In genomic region chr2:120826936-120827638, GRCm38 (mm10) we compare ENCODE assay signal across 24 mouse cellular contexts. TPM values are rescaled to one million over a fixed set of nuclear protein-coding genes. Genes with fewer than 3 reads are reported as not detected.
A peak's percentile ranks its signal among the peaks of the same experiment; 100 is the strongest.
DNase-seq lines count a peak whose midpoint lies in the region; ATAC-seq and TF ChIP-seq lines count a peak whose summit lies in the region.
"Had no signal": no experiment of that assay in that cellular context is flagged by ENCODE, and none has a peak within 500 bp of the region (broad histone marks: within the 10 kb centered on the region; RNA-seq: fewer than 3 reads in every experiment).

No protein-coding gene starts in this region.

- no peak for ATAC-seq in lung, postnatal 0 days
- ATAC-seq in erythroid progenitor cell, adult 5-6 weeks (replicated peaks; ENCODE audit: low FRiP score, poor library complexity, severe bottlenecking), result peak; percentile 71
- no peak for ATAC-seq in hindbrain, embryonic 13.5 days (ENCODE audit: low FRiP score)
- ATAC-seq: CD4-positive, CD25-positive, alpha-beta regulatory T cell, adult 4 months; forebrain, embryonic 15.5 days; hindbrain, embryonic 16.5 days; intestine, embryonic 15.5 days; Patski had no signal

- TF ChIP-seq CTCF in lung, postnatal 0 days (IDR thresholded peaks at IDR 0.05), result no peak
- no peak for TF ChIP-seq CTCF in brain, embryonic 14.5 days (IDR thresholded peaks at IDR 0.05; ENCODE audit: borderline replicate concordance, extremely low read depth, insufficient read depth, insufficient read length)

- no peak overlapping the region for H3K27ac ChIP-seq in lung, postnatal 0 days (ENCODE audit: low read length)
- no peak overlapping the region for H3K27ac ChIP-seq in hindbrain, embryonic 13.5 days
- H3K27ac ChIP-seq: embryonic facial prominence, embryonic 10.5 days; embryonic facial prominence, embryonic 13.5 days; forebrain, embryonic 15.5 days; hindbrain, embryonic 12.5 days; intestine, embryonic 15.5 days had no signal

- TF ChIP-seq POLR2A in brain, embryonic 14.5 days (IDR thresholded peaks at IDR 0.05; ENCODE audit: borderline replicate concordance, extremely low read depth, insufficient read depth, insufficient read length, poor library complexity, severe bottlenecking), result no peak

- H3K4me1 ChIP-seq in lung, postnatal 0 days (ENCODE audit: insufficient read depth, low read depth, low read length), result no peaks in the 10 kb centered on the region
- no peaks in the 10 kb centered on the region for H3K4me1 ChIP-seq in hindbrain, embryonic 13.5 days (replicated peaks)
- H3K4me1 ChIP-seq: embryonic facial prominence, embryonic 10.5 days; embryonic facial prominence, embryonic 13.5 days; hindbrain, embryonic 12.5 days; intestine, embryonic 15.5 days had no signal

- no peak overlapping the region for H3K4me2 ChIP-seq in lung, postnatal 0 days (replicated peaks; ENCODE audit: low read depth, low read length)
- H3K4me2 ChIP-seq in hindbrain, embryonic 13.5 days, result no peak overlapping the region
- H3K4me2 ChIP-seq: embryonic facial prominence, embryonic 13.5 days; forebrain, embryonic 15.5 days; heart, embryonic 11.5 days; hindbrain, embryonic 12.5 days; intestine, embryonic 15.5 days had no signal

- H3K36me3 ChIP-seq in lung, postnatal 0 days (ENCODE audit: insufficient read depth, low read length), result no peaks in the 10 kb centered on the region
- peaks cover 6% of the 10 kb centered on the region; the same call in 1 of the 2 replicates for H3K36me3 ChIP-seq in hindbrain, embryonic 13.5 days
- H3K36me3 ChIP-seq: intestine, embryonic 15.5 days had no signal

- no peak overlapping the region for H3K9ac ChIP-seq in lung, postnatal 0 days (replicated peaks; ENCODE audit: low read depth)
- no peak overlapping the region for H3K9ac ChIP-seq in hindbrain, embryonic 13.5 days
- H3K9ac ChIP-seq: embryonic facial prominence, embryonic 13.5 days; forebrain, embryonic 15.5 days; hindbrain, embryonic 12.5 days; intestine, embryonic 15.5 days had no signal

- peak; percentile 5 for DNase-seq in lung, postnatal 0 days (ENCODE audit: low spot score)
- no peak for DNase-seq in lung, postnatal 10 days
- peak; percentile 1 for DNase-seq in brain, embryonic 14.5 days (ENCODE audit: low read depth)
- no peak for DNase-seq in kidney, adult 11 months
- no peak for DNase-seq in kidney, postnatal 36 days
- DNase-seq: adrenal gland, postnatal 10 days; adrenal gland, postnatal 36 days; cerebellum, adult 11-12 months; cerebellum, adult 8-10 months; cerebellum, postnatal 10 days; cerebellum, postnatal 36 days; embryo, embryonic 11 days; gastrocnemius, postnatal 36 days had no signal

- H3K9me3 ChIP-seq in lung, postnatal 0 days (ENCODE audit: low read length), result no peaks in the 10 kb centered on the region
- peaks cover 4% of the 10 kb centered on the region; the same call in 1 of the 2 replicates for H3K9me3 ChIP-seq in hindbrain, embryonic 13.5 days
- H3K9me3 ChIP-seq: embryonic facial prominence, embryonic 10.5 days; embryonic facial prominence, embryonic 13.5 days; forebrain, embryonic 15.5 days; hindbrain, embryonic 12.5 days; intestine, embryonic 15.5 days had no signal

- no peaks in the 10 kb centered on the region for H3K27me3 ChIP-seq in lung, postnatal 0 days (replicated peaks; ENCODE audit: insufficient read depth, low read length)
- no peaks in the 10 kb centered on the region for H3K27me3 ChIP-seq in hindbrain, embryonic 13.5 days
- H3K27me3 ChIP-seq: embryonic facial prominence, embryonic 13.5 days; forebrain, embryonic 15.5 days; hindbrain, embryonic 12.5 days; intestine, embryonic 15.5 days; Patski had no signal

- TF ChIP-seq EP300 in lung, postnatal 0 days (IDR thresholded peaks at IDR 0.05), result no peak

- no peak overlapping the region for H3K4me3 ChIP-seq in lung, postnatal 0 days (ENCODE audit: low read depth, low read length)
- no peak overlapping the region for H3K4me3 ChIP-seq in hindbrain, embryonic 13.5 days
- H3K4me3 ChIP-seq: embryonic facial prominence, embryonic 10.5 days; embryonic facial prominence, embryonic 13.5 days; forebrain, embryonic 15.5 days; hindbrain, embryonic 12.5 days; intestine, embryonic 15.5 days had no signal

- 25% methylated on average over 1 of the region's 1 CpGs for WGBS in lung, postnatal 0 days
- 61% methylated on average over 1 of the region's 1 CpGs for WGBS in hindbrain, embryonic 13.5 days

RNA-seq across cellular contexts. Expression of gene Cdan1, which starts 22.8 kb away (rescaled TPM):
- polyA plus RNA-seq in lung, postnatal 0 days (2015; fragmentation: Nextera tagmentation; extraction: Ambion mirVana), result 3.9 and 4.0 TPM in 2 replicates
- 32.9 and 37.8 TPM in 2 replicates for polyA plus RNA-seq in brain, embryonic 14.5 days (2012; rRNA removed)
- 67.0 and 68.7 TPM in 2 replicates for total RNA-seq in erythroid progenitor cell, adult 5-6 weeks (2015; ENCODE audit: low replicate concordance)
- 76.3 and 114 TPM in 2 replicates for total RNA-seq in erythroid progenitor cell, adult 5-6 weeks (2017; ENCODE audit: low replicate concordance)
- polyA plus RNA-seq in hindbrain, embryonic 13.5 days (2015; fragmentation: Nextera tagmentation; extraction: Ambion mirVana), result 4.7 and 6.1 TPM in 2 replicates

RNA-seq across cellular contexts. Expression of gene Ttbk2, which starts 23.3 kb away (rescaled TPM):
- 1.7 and 2.1 TPM in 2 replicates for polyA plus RNA-seq in lung, postnatal 0 days (2015; fragmentation: Nextera tagmentation; extraction: Ambion mirVana)
- polyA plus RNA-seq in brain, embryonic 14.5 days (2012; rRNA removed), result 18.7 and 25.1 TPM in 2 replicates
- 0.72 and 1.7 TPM in 2 replicates for total RNA-seq in erythroid progenitor cell, adult 5-6 weeks (2015; ENCODE audit: low replicate concordance)
- total RNA-seq in erythroid progenitor cell, adult 5-6 weeks (2017; ENCODE audit: low replicate concordance), result 2.4 and 3.0 TPM in 2 replicates
- 10.7 and 12.3 TPM in 2 replicates for polyA plus RNA-seq in hindbrain, embryonic 13.5 days (2015; fragmentation: Nextera tagmentation; extraction: Ambion mirVana)

Comparison
In these comparisons a context has a peak if more than half of its experiments do, and no peak if none do; other contexts are left out.
1. DNase-seq: peak in lung, postnatal 0 days (single experiment) and brain, embryonic 14.5 days (single experiment); none in lung, postnatal 10 days (single experiment), kidney, adult 11 months (single experiment) and kidney, postnatal 36 days (0 of 2).